Mouse (Mus musculus): ENCODE results near the gene Sfta2. TPM values are rescaled to one million over a fixed set of nuclear protein-coding genes. Genes with fewer than 3 reads are reported as not detected.
A peak's percentile ranks its signal among the peaks of the same experiment; 100 is the strongest.

Gene Sfta2
- total and polyA plus RNA-seq, 2 experiments from 2014 or later: not detected

GRCm38 (mm10) chr17:35696691-35697090 is 95.3 kb downstream of the Sfta2 start:
- WGBS: 44% methylated on average over 6 of the region's 6 CpGs
- no peak for ATAC-seq (ENCODE audit: low FRiP score)
- H3K9ac ChIP-seq (replicated peaks; ENCODE audit: low read length, poor library complexity, severe bottlenecking): 0 out of 2 replicates have a peak overlapping the region, but pooled peaks have one; percentile 74

GRCm38 (mm10) chr17:35697429-35697758 is 96.0 kb downstream of the Sfta2 start:
- Histone ChIP-seq H3K27me3 (ENCODE audit: insufficient read depth, low read length) (no peaks in the 10 kb centered on the region), H3K4me3 (ENCODE audit: low read depth, low read length) (peak overlapping the region; percentile 37), H3K4me2 (ENCODE audit: low read depth, low read length, poor library complexity, severe bottlenecking) (peak overlapping the region; percentile 80), H3K9ac (replicated peaks; ENCODE audit: low read length, poor library complexity, severe bottlenecking) (peak overlapping the region; percentile 74), H3K27ac (ENCODE audit: low read depth, low read length) (peak overlapping the region; percentile 91), H3K4me1 (ENCODE audit: insufficient read depth, low read length) (peaks cover 23% of the 10 kb centered on the region; the same call in 1 of the 2 replicates), H3K9me3 (ENCODE audit: low read length) (no peaks in the 10 kb centered on the region), H3K36me3 (ENCODE audit: insufficient read depth, low read length) (peaks cover 14% of the 10 kb centered on the region)
- ATAC-seq (ENCODE audit: low FRiP score): no peak
- WGBS: 0% methylated on average over 1 of the region's 1 CpGs
- DNase-seq (ENCODE audit: low spot score): no peak
- no peak for TF ChIP-seq CTCF (IDR thresholded peaks at IDR 0.05)

More at GRCm38 (mm10) chr17:35696691-35697090, 95.3 kb downstream of the Sfta2 start:
- peaks cover 21% of the 10 kb centered on the region for H3K36me3 ChIP-seq (ENCODE audit: insufficient read depth, low read length)
- no peaks in the 10 kb centered on the region for H3K27me3 ChIP-seq (ENCODE audit: insufficient read depth, low read length)
- no peak for DNase-seq (ENCODE audit: low spot score)
- peaks cover 16% of the 10 kb centered on the region; the same call in 1 of the 2 replicates for H3K4me1 ChIP-seq (ENCODE audit: insufficient read depth, low read length)
- no peak for TF ChIP-seq CTCF (IDR thresholded peaks at IDR 0.05)
- H3K9me3 ChIP-seq (ENCODE audit: low read length): no peaks in the 10 kb centered on the region
- H3K27ac ChIP-seq (ENCODE audit: low read depth, low read length): peak overlapping the region; percentile 91; the same call in 1 of the 2 replicates
- peak overlapping the region; percentile 37; the same call in 1 of the 2 replicates for H3K4me3 ChIP-seq (ENCODE audit: low read depth, low read length)
- peak overlapping the region; percentile 80 for H3K4me2 ChIP-seq (ENCODE audit: low read depth, low read length, poor library complexity, severe bottlenecking)

- peak overlapping the region; percentile 80 for H3K4me2 ChIP-seq (ENCODE audit: low read depth, low read length, poor library complexity, severe bottlenecking)
- peaks cover 23% of the 10 kb centered on the region; the same call in 1 of the 2 replicates for H3K4me1 ChIP-seq (ENCODE audit: insufficient read depth, low read length)
- H3K27ac ChIP-seq (ENCODE audit: low read depth, low read length): peak overlapping the region; percentile 91
- no peaks in the 10 kb centered on the region for H3K9me3 ChIP-seq (ENCODE audit: low read length)
- TF ChIP-seq CTCF (IDR thresholded peaks at IDR 0.05): no peak
- no peaks in the 10 kb centered on the region for H3K27me3 ChIP-seq (ENCODE audit: insufficient read depth, low read length)
- H3K4me3 ChIP-seq (ENCODE audit: low read depth, low read length): peak overlapping the region; percentile 37
- peak overlapping the region; percentile 74 for H3K9ac ChIP-seq (replicated peaks; ENCODE audit: low read length, poor library complexity, severe bottlenecking)
- WGBS: 3% methylated on average over 15 of the region's 16 CpGs
- ATAC-seq (ENCODE audit: low FRiP score): peak; percentile 83
- peak; percentile 80 for DNase-seq (ENCODE audit: low spot score)
- peaks cover 8% of the 10 kb centered on the region for H3K36me3 ChIP-seq (ENCODE audit: insufficient read depth, low read length)
These were observed 96.6 kb downstream of the Sfta2 start for GRCm38 (mm10) chr17:35697759-35698500.

GRCm38 (mm10) chr17:35698501-35698883 is 97.1 kb downstream of the Sfta2 start:
- 11% methylated on average over 5 of the region's 5 CpGs for WGBS
- peak overlapping the region; percentile 80 for H3K4me2 ChIP-seq (ENCODE audit: low read depth, low read length, poor library complexity, severe bottlenecking)
- H3K36me3 ChIP-seq (ENCODE audit: insufficient read depth, low read length): peaks cover 3% of the 10 kb centered on the region
- TF ChIP-seq CTCF (IDR thresholded peaks at IDR 0.05): peak; percentile 36
- no peak for DNase-seq (ENCODE audit: low spot score)
- H3K4me3 ChIP-seq (ENCODE audit: low read depth, low read length): peak overlapping the region; percentile 37
- H3K27ac ChIP-seq (ENCODE audit: low read depth, low read length): peak overlapping the region; percentile 91
- H3K9me3 ChIP-seq (ENCODE audit: low read length): no peaks in the 10 kb centered on the region
- no peak for ATAC-seq (ENCODE audit: low FRiP score)
- H3K9ac ChIP-seq (replicated peaks; ENCODE audit: low read length, poor library complexity, severe bottlenecking): peak overlapping the region; percentile 74
- H3K27me3 ChIP-seq (ENCODE audit: insufficient read depth, low read length): no peaks in the 10 kb centered on the region
- H3K4me1 ChIP-seq (ENCODE audit: insufficient read depth, low read length): peaks cover 23% of the 10 kb centered on the region; the same call in 1 of the 2 replicates

- WGBS: 2% methylated on average over 19 of the region's 19 CpGs
- TF ChIP-seq CTCF (IDR thresholded peaks at IDR 0.05): no peak
- Histone ChIP-seq H3K9ac (replicated peaks; ENCODE audit: low read length, poor library complexity, severe bottlenecking) (peak overlapping the region; percentile 91), H3K9me3 (ENCODE audit: low read length) (no peaks in the 10 kb centered on the region), H3K4me3 (ENCODE audit: low read depth, low read length) (peak overlapping the region; percentile 79), H3K4me2 (ENCODE audit: low read depth, low read length, poor library complexity, severe bottlenecking) (peak overlapping the region; percentile 80), H3K4me1 (ENCODE audit: insufficient read depth, low read length) (peaks cover 28% of the 10 kb centered on the region; the same call in 1 of the 2 replicates), H3K36me3 (ENCODE audit: insufficient read depth, low read length) (no peaks in the 10 kb centered on the region), H3K27me3 (ENCODE audit: insufficient read depth, low read length) (no peaks in the 10 kb centered on the region), H3K27ac (ENCODE audit: low read depth, low read length) (peak overlapping the region; percentile 98)
- DNase-seq (ENCODE audit: low spot score) (peak; percentile 75), ATAC-seq (ENCODE audit: low FRiP score) (peak; percentile 11; the same call in 1 of the 2 replicates)
These were observed 98.6 kb downstream of the Sfta2 start for GRCm38 (mm10) chr17:35699919-35700318.

Other genes with a start within 250 kb of the Sfta2 start
- gene H2-Q4, start 221.9 kb upstream of the Sfta2 start, total RNA-seq (2014; rRNA removed): 1.4 and 4.0 TPM in 2 replicates
- gene H2-Q4, start 221.9 kb upstream of the Sfta2 start, polyA plus RNA-seq (2015; fragmentation: Nextera tagmentation; extraction: Ambion mirVana): 0.79 and 1.0 TPM in 2 replicates
- gene H2-Q6, start 176.7 kb upstream of the Sfta2 start, total RNA-seq (2014; rRNA removed): 0.11 and 0.52 TPM in 2 replicates
- gene H2-Q6, start 176.7 kb upstream of the Sfta2 start, polyA plus RNA-seq (2015; fragmentation: Nextera tagmentation; extraction: Ambion mirVana): 1.8 TPM in 2 replicates
- 1.6 and 3.3 TPM in 2 replicates for gene H2-Q7, start 162.4 kb upstream of the Sfta2 start, total RNA-seq (2014; rRNA removed)
- 3.5 and 4.2 TPM in 2 replicates for gene H2-Q7, start 162.4 kb upstream of the Sfta2 start, polyA plus RNA-seq (2015; fragmentation: Nextera tagmentation; extraction: Ambion mirVana)
- 0.42 TPM in 1 of 2 replicates, not detected in the other for gene H2-Q10, start 131.5 kb upstream of the Sfta2 start, total RNA-seq (2014; rRNA removed)
- gene H2-Q10, start 131.5 kb upstream of the Sfta2 start, polyA plus RNA-seq (2015; fragmentation: Nextera tagmentation; extraction: Ambion mirVana): 0.47 and 0.62 TPM in 2 replicates
- not detected in 2 replicates for gene Pou5f1, start 95.5 kb upstream of the Sfta2 start, total RNA-seq (2014; rRNA removed)
- gene Pou5f1, start 95.5 kb upstream of the Sfta2 start, polyA plus RNA-seq (2015; fragmentation: Nextera tagmentation; extraction: Ambion mirVana): not detected in 2 replicates
- 9.2 and 10.3 TPM in 2 replicates for gene Tcf19, start 84.7 kb upstream of the Sfta2 start, total RNA-seq (2014; rRNA removed)
- 4.5 and 4.7 TPM in 2 replicates for gene Tcf19, start 84.7 kb upstream of the Sfta2 start, polyA plus RNA-seq (2015; fragmentation: Nextera tagmentation; extraction: Ambion mirVana)
- 3.5 and 4.0 TPM in 2 replicates for gene Cchcr1, start 84.4 kb upstream of the Sfta2 start, total RNA-seq (2014; rRNA removed)
- 1.9 and 2.1 TPM in 2 replicates for gene Cchcr1, start 84.4 kb upstream of the Sfta2 start, polyA plus RNA-seq (2015; fragmentation: Nextera tagmentation; extraction: Ambion mirVana)
- gene Psors1c2, start 68.3 kb upstream of the Sfta2 start, total RNA-seq (2014; rRNA removed): not detected in 2 replicates
- gene Psors1c2, start 68.3 kb upstream of the Sfta2 start, polyA plus RNA-seq (2015; fragmentation: Nextera tagmentation; extraction: Ambion mirVana): 0.43 TPM in 1 of 2 replicates, not detected in the other
- gene Cdsn, start 49.4 kb upstream of the Sfta2 start, total RNA-seq (2014; rRNA removed): 1.2 TPM in 1 of 2 replicates, not detected in the other
- gene Cdsn, start 49.4 kb upstream of the Sfta2 start, polyA plus RNA-seq (2015; fragmentation: Nextera tagmentation; extraction: Ambion mirVana): 0.06 and 0.22 TPM in 2 replicates
- gene 2300002M23Rik, start 34.1 kb upstream of the Sfta2 start, total RNA-seq (2014; rRNA removed): not detected in 2 replicates
- gene 2300002M23Rik, start 34.1 kb upstream of the Sfta2 start, polyA plus RNA-seq (2015; fragmentation: Nextera tagmentation; extraction: Ambion mirVana): not detected in 2 replicates
- not detected in 2 replicates for gene Gm9573, start 25.1 kb downstream of the Sfta2 start, total RNA-seq (2014; rRNA removed)
- not detected in 2 replicates for gene Gm9573, start 25.1 kb downstream of the Sfta2 start, polyA plus RNA-seq (2015; fragmentation: Nextera tagmentation; extraction: Ambion mirVana)
- 0.77 TPM in 1 of 2 replicates, not detected in the other for gene Mucl3, start 42.1 kb downstream of the Sfta2 start, total RNA-seq (2014; rRNA removed)
- gene Mucl3, start 42.1 kb downstream of the Sfta2 start, polyA plus RNA-seq (2015; fragmentation: Nextera tagmentation; extraction: Ambion mirVana): not detected in 2 replicates
- gene Vars2, start 66.0 kb downstream of the Sfta2 start, total RNA-seq (2014; rRNA removed): 43.0 and 49.2 TPM in 2 replicates
- gene Vars2, start 66.0 kb downstream of the Sfta2 start, polyA plus RNA-seq (2015; fragmentation: Nextera tagmentation; extraction: Ambion mirVana): 13.8 and 15.9 TPM in 2 replicates
- gene Gtf2h4, start 72.2 kb downstream of the Sfta2 start, total RNA-seq (2014; rRNA removed): 20.6 and 27.7 TPM in 2 replicates
- gene Gtf2h4, start 72.2 kb downstream of the Sfta2 start, polyA plus RNA-seq (2015; fragmentation: Nextera tagmentation; extraction: Ambion mirVana): 17.8 and 18.4 TPM in 2 replicates
- 82.8 and 100 TPM in 2 replicates for gene Ddr1, start 103.1 kb downstream of the Sfta2 start, total RNA-seq (2014; rRNA removed)
- gene Ddr1, start 103.1 kb downstream of the Sfta2 start, polyA plus RNA-seq (2015; fragmentation: Nextera tagmentation; extraction: Ambion mirVana): 48.5 and 49.3 TPM in 2 replicates
- gene Ier3, start 220.1 kb downstream of the Sfta2 start, total RNA-seq (2014; rRNA removed): 10.9 and 13.5 TPM in 2 replicates
- gene Ier3, start 220.1 kb downstream of the Sfta2 start, polyA plus RNA-seq (2015; fragmentation: Nextera tagmentation; extraction: Ambion mirVana): 12.2 and 16.0 TPM in 2 replicates
- gene Flot1, start 221.7 kb downstream of the Sfta2 start, total RNA-seq (2014; rRNA removed): 112 and 122 TPM in 2 replicates
- 124 and 140 TPM in 2 replicates for gene Flot1, start 221.7 kb downstream of the Sfta2 start, polyA plus RNA-seq (2015; fragmentation: Nextera tagmentation; extraction: Ambion mirVana)
- 3,416 and 3,526 TPM in 2 replicates for gene Tubb5, start 236.8 kb downstream of the Sfta2 start, total RNA-seq (2014; rRNA removed)
- gene Tubb5, start 236.8 kb downstream of the Sfta2 start, polyA plus RNA-seq (2015; fragmentation: Nextera tagmentation; extraction: Ambion mirVana): 1,872 and 1,886 TPM in 2 replicates
- gene Mdc1, start 240.0 kb downstream of the Sfta2 start, total RNA-seq (2014; rRNA removed): 22.4 and 22.6 TPM in 2 replicates
- 3.7 and 4.7 TPM in 2 replicates for gene Mdc1, start 240.0 kb downstream of the Sfta2 start, polyA plus RNA-seq (2015; fragmentation: Nextera tagmentation; extraction: Ambion mirVana)